Mouse (Mus musculus) mesoderm, embryonic 11.5 days (tissue): Measurements from ENCODE around the gene Agbl4.

ENCODE experiments used
- DNase-seq: peaks from one replicate; pipeline ENCODE4 v3.0.0-alpha.2; 2012; ENCODE audit warnings: low read depth, low spot score

Agbl4 gene

DNA sequence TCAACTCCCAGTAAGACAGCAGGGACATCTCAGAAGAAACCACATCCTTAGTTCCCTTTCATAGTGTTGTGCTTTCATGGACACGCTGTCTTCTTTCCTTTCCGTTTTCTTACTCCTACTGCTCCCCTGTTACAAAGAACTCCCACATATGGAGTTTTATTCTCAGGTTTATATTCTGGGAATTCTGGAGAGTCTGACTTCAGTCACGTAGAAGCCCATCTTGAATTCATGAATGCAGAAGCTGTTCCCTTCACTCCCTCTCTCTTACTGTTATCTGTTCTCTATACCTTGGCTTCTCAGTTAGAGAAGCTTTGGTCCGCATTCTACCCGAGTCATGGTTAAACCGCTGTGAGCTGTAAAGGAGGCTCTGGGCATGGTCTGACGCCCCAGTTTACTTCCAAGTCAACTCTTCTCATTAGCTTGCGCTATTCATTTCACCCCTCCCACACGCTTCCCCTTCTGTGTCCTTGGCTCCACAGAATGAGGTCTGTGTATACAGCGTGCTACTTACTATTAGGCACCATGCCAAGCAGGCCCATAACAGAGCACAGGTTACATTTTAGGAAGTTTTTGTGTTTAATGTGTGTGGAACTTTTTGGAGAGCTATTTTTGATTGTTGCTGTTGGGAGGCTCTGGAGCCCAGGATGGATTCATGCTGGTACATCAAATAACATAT is 1186.2 kb downstream of the Agbl4 start:
- DNase-seq: no peak

DNA sequence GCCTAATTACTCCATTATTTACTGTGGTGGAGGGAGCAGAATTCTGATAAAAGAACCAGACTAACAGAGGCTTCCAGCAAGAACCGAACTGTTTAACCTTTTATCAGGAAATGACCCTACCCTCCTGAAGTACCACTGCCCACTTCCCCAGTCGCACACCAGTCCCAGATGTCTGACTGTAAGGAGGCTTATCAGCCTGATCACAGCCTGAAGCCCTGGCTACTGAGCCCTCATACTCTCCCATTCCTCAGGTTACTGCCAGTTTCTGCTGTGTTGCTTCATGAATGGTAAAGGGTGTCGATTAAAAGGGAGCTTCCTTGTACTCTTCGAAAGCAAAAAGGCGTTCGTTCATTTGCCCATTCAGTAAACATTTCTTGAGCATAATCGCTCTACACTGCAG is 1186.8 kb downstream of the Agbl4 start:
- DNase-seq: no peak

DNA sequence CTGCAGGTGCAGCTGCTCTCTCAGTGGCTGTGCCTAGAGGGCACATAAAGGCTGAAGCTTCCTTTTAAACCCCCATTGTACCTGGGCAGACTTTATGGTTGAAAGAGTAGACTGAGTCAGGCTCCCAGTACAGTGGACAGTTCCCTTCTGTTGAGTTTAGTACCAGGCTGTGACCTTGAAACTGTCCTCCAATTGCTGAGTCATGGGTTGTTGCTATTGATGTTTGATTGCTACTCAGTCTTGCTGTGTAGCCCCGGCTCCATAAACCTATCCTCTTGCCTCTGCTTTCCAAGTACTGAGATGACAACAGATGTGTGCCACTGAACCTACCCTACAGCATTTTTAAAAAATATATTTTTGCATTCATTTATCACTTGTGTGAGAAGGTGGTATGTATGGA is 1190.8 kb downstream of the Agbl4 start:
- no peak for DNase-seq

DNA sequence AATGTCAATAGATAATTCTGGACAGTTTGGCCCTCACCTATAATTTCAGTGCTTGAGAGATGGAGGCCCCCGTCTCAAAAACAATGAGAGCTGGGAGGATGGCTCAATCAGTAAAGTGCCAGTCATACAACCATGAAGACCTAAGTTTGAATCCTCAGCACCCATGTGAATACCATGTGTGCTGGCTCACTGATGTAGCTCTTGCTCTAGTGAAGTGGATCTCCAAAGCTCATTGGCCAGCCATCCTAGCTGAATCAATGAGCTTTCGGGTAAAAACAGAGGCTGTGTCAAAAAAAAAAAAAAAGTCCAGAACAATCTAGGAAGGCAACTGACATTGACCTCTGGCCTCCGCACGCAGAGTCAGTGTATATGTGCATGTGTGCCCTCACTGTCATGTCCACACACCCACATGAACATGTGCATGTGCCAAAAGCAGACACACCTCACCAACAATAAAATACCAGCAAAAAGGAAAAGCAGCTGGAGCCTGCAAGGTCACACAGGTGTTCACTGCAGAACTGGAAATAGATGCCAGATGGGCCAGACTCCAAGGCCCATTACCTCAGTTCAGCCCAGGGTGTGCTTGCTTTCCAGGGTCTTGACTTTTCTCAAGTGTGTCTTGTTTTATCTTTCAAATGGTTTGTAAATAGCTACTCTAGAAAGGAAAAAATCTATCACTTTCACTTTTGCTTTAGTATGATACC is 1192.2 kb downstream of the Agbl4 start:
- DNase-seq: no peak

DNA sequence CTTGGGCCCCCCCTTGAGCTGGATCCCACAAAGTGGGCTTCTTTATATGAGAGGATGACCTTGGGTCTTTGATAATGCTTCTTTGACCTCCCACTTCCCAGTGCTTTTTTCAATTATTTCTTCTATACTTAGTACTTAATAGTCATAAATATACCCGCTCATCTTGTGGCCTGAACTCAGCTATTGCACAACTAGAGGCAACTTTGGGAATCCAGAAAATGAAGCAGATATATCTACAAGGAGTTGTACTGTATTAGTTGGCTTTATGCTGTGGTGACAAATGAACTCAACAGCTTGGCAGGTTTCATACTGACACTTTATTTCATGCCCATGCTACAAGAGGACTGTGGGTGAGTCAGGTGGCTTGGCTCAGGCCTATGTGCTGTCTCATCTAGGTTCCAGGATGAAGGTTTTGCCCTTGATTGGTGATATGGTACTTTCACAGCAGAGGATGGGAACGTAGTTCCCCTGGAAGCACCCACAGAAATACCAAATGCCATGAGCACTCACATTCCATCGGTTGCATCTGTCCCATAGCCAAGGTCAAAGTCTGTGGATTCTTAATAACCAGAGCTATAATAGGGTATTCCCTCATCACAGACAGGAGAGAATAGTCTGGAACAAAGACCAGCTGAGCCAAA is 1197.3 kb downstream of the Agbl4 start:
- DNase-seq: no peak

DNA sequence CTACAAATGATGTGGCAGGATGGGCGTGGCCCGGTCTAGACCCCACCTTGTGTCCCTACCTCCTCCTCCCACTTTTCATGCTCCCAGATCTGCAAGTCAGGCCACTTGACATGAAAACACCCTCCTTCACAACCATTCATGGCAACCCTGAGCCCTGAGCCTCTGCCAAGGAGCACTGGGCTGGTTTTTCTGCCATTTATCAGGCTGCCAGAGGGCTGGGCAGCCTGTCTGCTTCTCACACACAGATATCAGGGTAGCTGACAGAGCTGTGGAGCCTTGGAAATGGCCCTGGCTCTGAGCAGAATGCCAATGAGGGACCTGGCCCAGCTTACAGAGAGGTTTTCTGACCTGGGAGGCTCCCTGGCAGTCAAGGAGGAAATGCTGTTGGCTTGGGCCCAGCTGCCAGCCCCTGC is 1199.8 kb downstream of the Agbl4 start:
- no peak for DNase-seq

DNA sequence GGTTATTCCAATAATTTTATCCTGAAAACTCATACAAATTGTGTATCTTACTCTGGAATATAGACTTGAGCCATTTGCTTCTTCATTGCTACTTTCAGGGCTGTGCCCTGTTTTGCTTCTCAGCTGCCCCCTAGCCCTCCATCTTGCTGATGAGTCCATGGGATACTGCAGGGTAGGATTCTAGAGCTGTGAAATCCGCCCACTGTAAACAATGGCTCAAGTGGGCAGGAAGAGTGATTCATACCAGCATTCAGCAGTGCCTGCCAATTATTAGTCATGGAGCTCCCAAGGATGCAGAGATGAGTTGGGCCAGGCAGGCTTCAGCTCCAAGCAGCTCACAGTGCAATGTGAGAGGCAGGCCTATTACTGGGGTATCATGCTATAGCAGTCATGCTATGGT is 1200.5 kb downstream of the Agbl4 start:
- DNase-seq: no peak

DNA sequence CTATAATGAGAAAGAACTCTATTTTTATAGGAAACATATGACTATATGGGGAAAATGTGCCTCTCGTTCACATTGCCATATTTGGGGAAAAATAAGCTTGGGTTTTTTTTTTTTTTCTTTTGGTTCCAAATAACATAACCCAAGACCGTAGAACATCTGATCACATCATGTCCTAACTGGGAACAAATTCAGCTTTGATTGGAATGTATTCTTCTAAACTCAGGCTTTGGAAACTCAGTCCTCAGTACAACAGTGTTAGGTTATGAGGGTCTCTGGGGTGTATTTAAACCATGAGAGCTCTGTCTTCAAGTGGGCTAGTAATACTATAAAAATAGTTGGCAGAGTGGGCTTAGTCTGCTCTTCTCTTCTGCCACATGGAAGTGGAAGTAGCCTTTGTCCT is 1205.7 kb downstream of the Agbl4 start:
- no peak for DNase-seq

DNA sequence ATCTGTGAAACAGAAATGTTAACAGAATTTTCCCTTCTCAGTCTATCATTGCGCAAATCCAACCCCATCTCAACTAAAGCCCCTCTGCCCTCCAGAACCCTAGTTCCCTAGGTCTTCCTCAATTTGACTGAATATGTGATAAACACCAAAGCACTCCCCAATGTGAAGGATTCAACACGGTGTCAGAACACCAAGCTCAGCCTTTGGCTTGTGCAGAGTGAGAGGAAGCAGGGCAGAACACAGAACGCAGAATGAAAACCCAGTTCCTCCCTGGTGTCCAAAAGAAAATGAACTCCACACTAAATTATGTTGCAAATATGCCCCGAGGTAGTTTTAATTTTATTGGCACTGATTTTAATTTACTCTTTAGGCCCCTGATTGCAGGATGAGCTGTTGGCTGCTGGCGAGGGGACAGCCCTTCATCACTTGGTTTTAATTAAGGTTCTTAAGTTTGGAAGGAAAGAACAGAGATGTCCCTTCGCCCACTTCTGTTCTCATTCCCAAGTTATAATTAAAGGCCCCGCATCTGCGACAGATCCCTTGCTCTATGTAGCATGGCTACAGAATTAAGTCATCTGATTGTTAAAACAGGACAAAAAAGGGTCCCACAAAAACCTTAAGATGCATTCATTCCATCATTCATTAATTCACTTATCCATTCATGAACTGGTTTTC is 1210.5 kb downstream of the Agbl4 start:
- DNase-seq: no peak

DNA sequence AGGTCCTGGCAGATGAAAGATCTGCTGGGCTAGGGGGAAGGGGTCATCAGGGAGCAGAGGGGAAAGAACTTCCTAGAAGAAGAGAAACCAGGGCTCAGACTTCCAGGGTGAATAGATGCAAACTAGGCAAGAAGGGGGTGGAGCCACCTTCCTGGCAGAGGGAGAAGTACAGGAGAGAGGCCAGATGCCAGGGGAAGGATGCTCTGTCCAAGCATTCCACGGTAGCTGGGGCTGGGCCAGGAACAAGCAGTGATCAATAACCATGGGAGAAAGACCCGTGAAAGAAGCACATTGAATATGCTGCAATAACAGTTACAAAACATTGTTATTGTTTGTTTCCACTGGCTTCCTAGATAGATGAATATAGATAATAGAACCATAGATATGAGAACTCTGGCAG is 1224.4 kb downstream of the Agbl4 start:
- DNase-seq: no peak

DNA sequence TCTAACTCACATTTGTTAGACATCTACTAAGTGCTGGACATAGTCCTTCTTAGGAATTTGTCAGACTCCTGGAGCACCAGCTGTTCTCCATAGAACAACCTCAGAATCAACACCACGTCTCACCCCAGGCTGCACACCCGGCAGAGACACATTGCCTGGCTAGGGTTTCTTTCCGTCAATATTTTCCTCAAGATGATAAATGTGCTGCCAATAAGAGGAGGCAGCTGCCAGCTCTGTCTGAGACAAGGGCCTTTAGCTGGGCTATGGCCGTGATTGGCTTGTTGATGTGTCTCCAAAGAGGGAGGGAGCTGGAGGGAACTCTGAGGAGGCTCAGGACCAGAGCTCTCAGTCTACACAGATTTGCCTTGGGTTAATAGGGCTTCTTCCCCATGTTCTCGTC is 1227.5 kb downstream of the Agbl4 start:
- no peak for DNase-seq

DNA sequence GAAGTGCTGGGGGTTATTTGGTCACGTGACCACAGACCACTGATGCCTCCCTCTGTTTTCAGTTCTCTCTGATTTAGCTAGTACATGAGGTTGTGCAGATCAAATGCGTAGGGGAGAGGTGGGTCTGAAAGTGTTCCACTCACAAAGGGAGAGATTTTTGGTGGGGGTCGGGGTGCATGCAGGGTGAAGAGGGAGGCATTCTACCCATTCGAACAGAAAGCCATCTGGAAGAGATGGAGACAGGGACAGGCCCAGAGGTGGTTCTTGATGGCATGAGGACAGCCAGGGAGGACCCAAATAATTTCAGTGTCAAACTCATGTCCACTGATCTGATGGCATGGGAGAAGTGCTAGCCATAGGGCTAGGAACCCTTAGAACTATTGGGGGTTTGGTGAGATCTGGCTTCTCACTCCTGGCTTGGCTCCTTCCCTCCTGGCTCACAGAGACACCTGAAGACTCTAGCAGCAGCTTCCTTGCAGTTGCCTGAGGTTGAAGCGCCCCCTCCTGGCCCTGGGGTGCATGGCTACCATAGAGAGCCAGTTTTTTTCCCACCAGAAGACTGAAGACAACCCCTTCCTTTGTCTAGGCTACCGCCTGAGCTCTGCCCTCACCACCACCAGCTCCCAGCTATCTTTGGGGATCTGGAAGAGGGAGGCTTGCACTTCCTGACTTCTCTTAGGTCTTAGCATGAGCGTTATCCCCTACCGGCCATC is 1228.8 kb downstream of the Agbl4 start:
- DNase-seq: peak; percentile 73

DNA sequence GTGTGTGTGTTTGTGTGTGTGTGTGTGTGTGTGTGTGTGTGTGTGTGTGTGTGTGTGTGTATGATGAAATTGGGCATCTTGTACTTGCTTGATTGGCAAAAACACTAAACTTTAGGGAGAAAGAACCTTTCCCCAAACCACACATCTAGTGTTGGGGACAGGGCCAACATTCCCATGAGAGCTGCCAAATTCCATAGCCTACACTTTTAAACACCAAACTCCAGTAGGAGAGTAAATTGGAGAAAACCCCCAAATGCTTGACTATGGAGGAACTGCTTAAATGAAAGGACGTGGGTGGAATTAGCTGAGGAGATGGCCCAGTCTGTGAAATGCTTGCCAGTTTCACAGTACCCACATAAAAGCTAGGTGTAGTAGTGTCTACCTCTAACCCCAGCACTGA is 1235.2 kb downstream of the Agbl4 start:
- DNase-seq: no peak

DNA sequence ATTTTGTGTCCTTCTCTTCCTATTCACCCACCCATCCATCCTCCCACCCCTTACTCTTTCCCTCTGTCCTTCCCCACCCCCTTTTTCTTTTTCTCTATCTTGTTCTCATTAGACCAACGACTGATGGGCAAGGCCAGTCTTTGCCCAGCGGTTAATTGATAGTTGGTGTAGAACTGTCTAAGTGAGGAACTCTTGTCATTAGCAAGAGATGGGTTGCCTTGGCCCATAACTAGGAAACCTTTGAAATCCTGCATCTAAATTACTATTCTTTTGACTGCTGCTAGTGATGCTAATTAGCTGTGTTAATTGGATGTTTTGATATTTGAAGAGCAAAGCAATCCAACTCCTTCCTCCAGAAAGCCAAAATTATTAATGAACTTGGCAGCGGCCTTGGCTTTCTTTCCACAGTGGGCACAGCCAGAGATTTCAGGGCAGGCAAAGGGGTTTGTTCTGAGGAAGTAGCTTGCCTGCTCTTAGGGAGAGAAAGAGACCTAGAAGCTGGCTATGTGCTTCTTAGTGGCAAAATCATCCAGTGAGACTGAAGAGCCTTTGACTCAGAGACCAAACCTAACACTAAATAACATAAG is 1238.2 kb downstream of the Agbl4 start:
- DNase-seq: no peak

DNA sequence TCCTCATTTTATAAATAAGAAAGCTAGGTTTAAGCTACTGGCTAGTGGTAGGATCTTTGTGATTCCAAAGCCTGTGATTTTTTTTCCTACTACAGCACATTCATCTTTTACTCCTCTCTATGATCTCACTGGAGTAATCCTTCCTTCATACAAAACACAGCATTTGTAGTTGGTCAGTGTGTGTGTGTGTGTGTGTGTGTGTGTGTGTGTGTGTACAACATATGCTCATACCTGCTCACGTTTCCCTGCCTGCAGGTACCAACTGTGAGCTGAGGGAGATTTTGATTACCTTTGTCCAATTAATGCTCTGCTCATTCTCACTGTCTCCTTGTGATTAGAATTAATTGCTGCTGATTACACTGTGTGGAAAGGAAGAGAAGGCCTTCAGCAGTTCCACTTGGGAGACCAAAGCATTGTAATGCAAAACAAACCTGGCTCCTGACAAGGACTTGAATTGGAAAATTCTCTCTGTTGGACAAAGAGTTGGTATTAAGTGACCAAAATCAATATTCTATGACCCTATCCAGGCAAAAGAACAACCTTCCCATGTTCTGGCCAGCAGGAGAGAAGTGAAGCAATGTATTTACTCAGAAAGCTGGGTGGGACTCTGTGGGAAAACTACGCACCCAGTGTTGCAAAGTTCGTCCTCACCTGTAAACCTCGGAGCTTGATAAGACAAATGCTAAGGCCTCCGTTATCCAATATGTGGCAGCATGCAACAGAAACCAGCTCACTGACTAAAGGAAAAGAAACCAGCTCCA is 1241.7 kb downstream of the Agbl4 start:
- no peak for DNase-seq

DNA sequence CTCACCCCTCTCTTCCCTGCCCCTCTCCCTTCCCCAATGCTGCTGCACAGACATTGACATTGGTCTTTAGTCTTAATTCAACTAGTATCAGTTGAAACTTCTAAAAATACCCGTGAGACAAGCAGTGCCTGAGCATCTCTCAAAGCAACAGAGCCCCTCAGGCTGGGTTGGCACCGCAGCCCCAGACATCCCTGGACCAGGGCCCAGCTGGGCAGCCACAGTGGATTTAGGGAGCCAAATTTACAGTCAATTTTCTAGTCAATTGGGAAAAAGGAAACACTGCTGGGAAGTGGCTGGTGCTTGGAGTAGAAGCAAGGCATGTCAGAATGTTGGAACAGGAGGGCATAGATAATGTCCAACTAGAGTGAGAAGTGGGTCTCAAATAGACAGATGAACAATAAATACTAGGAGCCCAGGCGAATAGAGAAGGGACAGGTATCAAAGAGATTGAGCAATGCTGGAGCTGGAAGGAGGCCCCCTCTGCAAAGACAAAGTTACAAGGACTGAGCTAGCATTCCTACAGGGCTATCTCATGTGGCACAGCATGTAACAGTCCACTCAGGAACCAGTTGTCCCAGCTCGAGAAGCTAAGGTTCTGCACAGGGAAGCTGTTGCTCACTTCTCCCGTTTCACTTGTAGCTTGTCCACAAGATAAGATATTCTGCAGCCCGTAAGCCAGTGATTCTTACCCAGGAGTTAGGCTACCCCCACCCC is 1247.8 kb downstream of the Agbl4 start:
- DNase-seq: no peak

DNA sequence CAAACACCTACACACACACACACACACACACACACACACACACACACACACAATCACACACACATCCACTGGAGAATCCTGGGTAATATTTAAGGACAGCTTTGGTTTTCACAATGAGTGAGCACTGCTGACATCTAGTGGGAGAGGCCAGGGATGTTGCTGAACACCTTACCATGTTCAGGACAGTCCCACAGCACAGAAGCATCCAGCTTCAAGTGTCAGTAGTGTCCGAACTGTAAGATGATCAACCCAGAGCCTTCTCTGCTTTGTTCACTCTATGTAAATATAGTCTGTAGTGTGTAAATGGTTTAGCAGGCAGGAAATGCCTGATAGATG is 1248.3 kb downstream of the Agbl4 start:
- no peak for DNase-seq

DNA sequence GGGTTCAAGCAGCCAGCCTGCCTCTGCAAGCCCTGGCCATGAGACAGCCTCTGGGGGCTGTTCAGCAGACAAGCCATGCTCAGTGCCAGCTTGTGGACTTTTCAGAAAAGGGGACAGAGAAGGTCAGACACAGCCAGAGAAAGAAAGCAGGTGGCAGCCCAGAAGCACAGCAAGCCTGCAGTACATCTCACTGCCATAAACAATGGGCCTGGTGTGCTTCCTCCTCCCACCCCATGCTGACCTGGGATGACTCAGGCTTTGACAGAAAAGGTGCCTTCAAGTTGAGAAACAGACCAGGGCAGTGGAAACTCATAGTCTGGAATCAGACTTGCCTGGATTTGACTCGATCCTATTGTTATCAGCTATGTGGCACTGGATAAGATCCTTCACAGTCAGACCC is 1256.0 kb downstream of the Agbl4 start:
- DNase-seq: no peak

DNA sequence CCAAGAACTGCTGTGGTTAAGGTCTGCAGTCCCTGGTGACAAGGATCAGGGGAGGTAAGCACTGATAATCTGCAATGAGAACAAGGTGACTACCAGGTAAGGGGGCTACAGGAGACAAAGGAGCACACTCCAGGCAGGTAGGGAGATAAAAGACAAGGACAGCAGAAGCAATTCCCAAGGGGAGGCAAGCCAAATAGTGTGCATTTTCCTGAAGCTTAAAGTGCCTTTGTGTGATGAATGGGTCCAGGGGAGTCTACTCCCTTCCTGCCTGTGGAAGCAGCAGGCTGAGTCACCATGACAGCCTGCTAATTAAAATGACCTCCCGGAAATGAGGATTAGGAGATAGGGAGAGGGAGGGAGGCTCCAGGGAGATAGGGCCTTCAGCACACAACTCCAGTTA is 1266.3 kb downstream of the Agbl4 start:
- DNase-seq: peak; percentile 39

DNA sequence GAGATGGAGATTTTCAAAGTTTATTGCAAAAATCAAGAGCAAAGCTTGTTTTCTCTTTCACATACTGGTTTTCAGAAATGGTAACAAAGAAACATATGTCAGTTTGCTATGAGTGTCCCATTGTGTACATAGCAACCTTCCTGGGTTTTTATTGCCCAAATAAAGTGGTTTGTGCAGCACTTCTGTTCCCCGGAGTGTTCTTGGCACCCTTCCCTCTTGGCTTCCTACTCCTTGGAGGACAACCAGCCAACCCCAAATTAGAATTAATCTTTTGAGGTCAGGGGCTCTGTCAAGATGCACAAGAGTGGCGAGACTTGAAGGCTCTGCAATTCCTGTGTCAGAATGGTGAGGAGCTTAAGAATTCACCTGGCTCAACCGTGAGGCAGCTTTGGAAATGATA is 1266.7 kb downstream of the Agbl4 start:
- DNase-seq: no peak
